Mouse (Mus musculus): ENCODE measurements around the gene Pabpn1. TPM values are rescaled to one million over a fixed set of nuclear protein-coding genes. Genes with fewer than 3 reads are reported as not detected.

Gene Pabpn1
- polyA plus RNA-seq (2012; rRNA removed) = 115 and 131 TPM in 2 replicates

GRCm38 (mm10) chr14:54892200-54892599 lies at the start of gene Pabpn1:
Gene Pabpn1 (plus strand): TSS chr14:54892500.

DNA sequence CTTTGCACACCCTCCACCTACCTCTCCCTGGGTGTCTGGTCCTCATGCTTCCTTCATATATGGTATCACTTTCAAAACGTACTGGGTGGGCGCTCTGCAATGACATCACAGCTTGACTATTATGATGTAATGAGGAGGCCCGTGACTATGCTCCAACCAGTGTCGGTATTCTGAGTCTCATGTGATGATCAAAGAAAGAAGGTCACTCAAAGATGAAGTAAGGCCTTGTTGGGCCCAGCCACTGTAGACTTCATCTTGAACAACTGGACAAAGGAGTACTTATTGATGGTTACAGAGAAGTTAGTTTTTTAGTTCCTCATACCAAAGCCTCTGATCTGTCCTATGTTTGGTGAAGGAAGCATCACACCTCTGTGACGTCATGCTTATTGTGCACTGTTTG lies 21.4 kb upstream of the Pabpn1 start, which contains the start of gene Homez:
Gene Homez (minus strand): TSS at position 101 of the 400 bp plus-strand sequence.

DNA sequence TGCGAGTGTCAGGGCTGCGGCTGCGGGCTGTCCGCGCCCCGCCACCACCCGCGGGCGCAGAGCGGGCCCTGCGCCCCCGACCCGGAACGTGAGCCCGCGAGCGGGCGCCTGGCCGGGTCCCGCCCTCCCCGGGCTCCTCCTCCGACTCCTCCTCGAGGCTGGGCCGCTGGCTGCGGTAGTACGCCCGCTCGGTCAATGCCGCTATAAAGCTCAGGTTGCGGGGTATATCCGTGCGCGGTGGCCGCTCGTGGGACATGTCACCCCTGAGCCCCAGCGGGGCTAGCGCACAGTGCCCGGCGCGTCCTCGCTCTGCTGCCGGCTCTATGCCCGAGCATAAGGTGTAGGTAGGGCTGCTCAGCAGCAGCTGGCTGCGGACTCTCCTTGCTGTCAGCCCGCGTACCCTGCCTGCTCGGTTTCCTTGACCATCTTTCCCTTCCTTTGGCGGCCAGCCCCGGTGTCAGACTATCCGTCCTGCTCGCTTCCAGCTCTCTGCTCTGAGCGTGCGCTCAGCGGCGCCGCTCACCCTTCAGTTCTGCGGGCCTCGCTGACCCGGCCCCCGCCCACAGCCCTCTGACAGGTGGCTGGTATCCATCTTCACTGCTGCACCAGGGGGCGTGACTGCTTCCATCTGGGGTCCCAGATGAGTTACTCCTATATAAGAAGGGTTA lies 15.1 kb upstream of the Pabpn1 start, which contains the start of gene Ppp1r3e:
Gene Ppp1r3e (minus strand): TSS at position 503 of the 668 bp plus-strand sequence.

DNA sequence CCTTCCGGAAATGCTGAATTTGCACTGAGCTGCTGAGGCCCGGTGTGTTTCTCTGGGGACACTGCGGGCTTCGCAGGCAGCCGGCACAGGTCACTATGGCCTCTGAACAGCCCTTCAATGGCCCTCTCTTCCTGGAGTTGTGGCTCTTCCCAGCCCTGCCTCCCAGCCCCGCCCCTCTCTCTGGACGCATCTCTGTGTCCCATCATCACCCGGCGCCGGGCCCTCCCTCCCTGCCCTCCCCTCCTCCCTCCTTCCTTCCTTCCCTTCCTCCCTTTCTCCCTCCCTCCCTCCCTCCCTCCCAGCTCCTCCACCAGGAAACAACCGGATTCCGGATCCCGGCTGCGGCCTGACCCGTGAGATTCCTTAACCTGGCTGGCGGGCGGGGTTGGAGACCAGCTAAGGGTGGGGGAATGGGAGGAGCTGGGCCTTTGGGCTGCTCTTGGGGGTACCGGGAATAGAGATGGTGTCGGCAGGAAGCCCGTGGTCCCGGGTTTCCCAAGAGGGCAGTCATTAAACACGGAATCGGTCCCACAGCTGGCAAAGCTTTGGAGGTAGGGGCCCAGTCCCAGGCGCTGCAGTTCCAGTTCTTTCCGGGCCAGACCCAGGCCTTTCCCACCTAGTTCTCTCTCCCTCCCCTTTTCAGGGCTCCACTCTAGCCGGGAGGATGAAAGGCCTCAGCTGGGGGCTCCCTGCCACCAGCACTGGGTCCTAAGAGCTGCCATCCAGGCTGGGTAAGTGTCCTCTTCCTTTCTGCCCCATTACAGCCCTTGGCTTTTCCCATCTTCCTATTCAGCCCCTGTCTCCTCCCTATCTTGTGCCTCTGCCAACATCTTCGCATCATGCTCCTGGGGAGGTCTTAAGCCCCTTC lies 8.9 kb upstream of the Pabpn1 start, which contains the start of the genes Bcl2l2 and Gm20521:
Gene Bcl2l2 (plus strand): TSS at position 224 of the 868 bp plus-strand sequence.
Gene Gm20521 (plus strand): TSS at position 288 of the 868 bp plus-strand sequence.

DNA sequence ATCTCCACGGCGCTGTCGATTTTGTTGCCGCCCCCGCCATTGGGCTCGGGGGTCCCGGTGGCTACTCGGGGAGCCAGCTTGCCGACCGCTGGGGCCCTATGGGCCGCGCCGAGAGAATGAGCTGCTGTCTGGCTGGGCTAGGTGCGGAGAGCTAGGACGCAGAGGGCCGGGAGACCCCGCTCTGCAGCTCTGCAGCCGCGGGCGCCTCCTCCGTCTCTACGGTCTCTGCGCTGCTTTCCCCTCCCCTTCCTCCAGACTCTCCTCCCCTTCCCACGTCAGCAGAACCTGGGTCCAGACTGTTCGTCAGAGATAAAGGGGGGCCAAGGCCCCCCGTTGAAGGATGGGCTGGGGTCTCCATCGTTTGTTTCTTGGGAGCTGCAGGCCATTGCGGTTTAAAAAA lies 20.6 kb downstream of the Pabpn1 start, which contains the start of gene Slc22a17:
Gene Slc22a17 (minus strand): TSS at position 247 of the 400 bp plus-strand sequence.

DNA sequence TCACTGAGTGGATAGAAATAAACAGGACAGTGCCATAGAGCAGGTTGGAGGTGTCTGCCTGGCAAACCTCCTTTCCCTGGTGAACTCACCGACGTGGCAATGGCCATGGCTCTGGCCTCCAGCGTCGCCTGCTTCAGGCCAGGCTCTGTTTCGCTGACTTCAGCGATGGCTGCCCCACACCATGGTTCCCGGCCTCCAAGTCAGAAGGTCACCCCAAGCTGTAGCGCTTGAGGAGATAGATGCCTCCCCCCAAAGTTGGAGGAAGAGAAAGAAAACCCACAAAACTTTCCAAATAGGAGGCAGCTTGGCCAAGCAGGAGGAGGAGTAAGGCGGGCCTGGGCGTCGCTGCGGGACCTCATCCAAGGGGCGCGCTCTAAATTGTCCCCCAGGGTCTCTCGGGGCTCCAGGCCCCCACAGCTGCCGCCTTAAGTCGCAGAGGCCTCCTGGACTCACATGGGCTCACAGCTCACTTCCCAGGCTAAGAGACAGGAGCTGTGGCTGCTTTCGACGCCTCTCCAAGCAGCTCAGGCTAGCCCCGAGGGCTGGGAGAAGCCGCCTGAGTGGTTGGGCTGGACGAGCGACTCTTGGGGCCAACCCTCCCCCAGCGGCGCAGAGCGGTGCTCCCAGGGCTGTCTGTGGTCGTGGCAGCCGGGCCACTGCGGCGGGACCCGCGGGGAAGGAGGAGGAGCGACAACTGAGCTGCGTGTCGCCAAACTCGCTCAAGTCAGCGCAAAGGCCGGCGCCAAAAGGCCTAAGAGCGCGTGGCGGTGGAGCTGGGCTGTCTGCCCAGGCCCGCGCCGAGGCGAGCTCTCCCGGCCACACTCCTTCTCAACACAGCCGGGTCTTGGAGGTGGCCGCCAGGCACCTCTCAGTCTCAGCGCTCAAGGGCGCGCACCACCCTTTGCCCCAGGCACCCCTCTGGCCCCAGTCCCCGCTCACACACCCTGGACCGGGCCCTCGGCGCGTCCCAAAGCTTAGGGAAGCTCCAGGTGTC lies 33.3 kb downstream of the Pabpn1 start, which contains the start of gene Efs:
Gene Efs (minus strand): TSS at position 778 of the 994 bp plus-strand sequence.

DNA sequence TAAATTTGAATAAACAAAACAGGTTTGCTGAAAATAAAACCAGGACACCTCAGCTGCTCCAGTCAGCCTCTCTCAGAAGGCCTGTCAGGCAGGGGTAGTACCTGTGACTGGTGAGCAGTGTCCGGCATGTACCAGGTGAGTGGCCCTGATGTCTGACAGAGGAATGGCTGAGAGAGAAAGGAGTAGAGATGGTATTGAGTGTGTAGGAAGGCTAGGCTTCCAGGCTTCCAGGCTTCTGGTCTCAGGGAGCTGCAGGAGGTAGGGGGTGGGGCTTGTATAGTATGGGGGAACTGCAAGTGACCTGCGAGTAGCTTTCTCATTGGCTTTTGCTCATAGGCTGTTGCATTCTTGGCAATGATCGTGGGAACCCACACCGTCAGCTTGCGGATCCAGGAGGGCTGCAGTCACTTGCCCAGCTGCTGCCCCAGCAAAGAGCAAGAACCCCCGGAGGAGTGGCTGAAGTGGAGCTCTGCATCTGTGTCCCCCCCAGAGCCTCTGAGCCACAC lies 40.4 kb downstream of the Pabpn1 start, which contains the start of gene Il25:
Gene Il25 (plus strand): TSS at position 51 of the 506 bp plus-strand sequence.

DNA sequence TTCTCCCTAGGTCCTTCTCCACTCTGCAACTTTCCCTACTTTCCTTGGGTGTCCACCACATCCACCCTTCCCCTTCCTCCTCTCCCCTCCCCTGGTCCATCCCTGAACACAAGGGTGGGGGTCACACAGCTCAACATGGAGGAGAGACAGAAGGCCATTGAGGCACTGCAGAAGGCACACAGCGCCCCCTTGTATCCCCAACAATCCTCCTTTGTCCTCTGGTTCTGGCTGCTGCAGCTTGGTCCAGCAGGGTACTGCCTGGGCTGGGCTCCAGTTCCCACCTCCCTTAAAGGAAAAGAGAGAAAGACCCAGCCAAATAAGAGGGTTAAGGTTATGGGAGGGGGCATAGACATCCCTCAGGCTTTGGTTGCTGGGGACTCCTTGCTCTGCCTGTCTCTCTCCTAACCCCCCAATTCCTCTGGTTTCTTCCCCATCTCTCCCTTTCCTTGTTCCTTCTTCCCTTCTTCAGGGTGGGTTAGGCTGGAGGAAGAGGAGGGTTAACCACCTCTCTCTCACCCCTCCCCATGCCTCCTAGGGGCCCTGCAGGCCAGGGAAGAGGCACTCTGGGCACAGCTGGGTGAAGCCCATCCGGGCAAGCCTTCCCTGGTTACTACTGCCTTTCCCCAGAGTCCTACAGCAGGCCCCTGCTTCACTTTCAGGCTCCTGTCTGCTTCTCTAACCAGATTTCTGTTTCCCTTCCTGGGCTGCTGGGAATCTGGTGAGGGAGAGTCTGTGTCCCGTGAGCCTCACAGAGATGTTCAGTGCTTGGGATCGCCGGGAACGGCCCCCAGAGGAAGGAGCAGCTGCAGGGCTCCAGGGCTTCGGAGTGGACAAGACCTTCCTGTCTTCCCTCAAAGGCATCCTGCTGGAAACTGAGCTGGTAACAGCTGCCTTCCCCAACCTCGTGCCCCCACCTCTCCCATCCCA lies 43.9 kb downstream of the Pabpn1 start, which contains the start of gene Cmtm5:
Gene Cmtm5 (plus strand): TSS at position 358 of the 927 bp plus-strand sequence.

Other genes with a start within 250 kb of the Pabpn1 start
- gene 1700123O20Rik, start 206.3 kb upstream of the Pabpn1 start, polyA plus RNA-seq (2012; rRNA removed) = 32.7 and 36.7 TPM in 2 replicates
- gene Acin1, start 205.6 kb upstream of the Pabpn1 start, polyA plus RNA-seq (2012; rRNA removed) = 71.1 and 71.7 TPM in 2 replicates
- gene Gm29776, start 193.7 kb upstream of the Pabpn1 start, polyA plus RNA-seq (2012; rRNA removed) = 0.05 TPM in 2 replicates
- 5.1 and 7.5 TPM in 2 replicates for gene Cebpe, start 180.3 kb upstream of the Pabpn1 start, polyA plus RNA-seq (2012; rRNA removed)
- gene Slc7a8, start 110.6 kb upstream of the Pabpn1 start, polyA plus RNA-seq (2012; rRNA removed) = 2.9 and 3.6 TPM in 2 replicates
- gene Rnf212b, start 78.4 kb upstream of the Pabpn1 start, polyA plus RNA-seq (2012; rRNA removed) = not detected in 2 replicates
- 1.1 and 1.2 TPM in 2 replicates for gene Homez, start 21.5 kb upstream of the Pabpn1 start, polyA plus RNA-seq (2012; rRNA removed)
- gene Ppp1r3e, start 14.9 kb upstream of the Pabpn1 start, polyA plus RNA-seq (2012; rRNA removed) = 2.6 and 3.0 TPM in 2 replicates
- gene Bcl2l2, start 9.1 kb upstream of the Pabpn1 start, polyA plus RNA-seq (2012; rRNA removed) = 4.9 and 5.8 TPM in 2 replicates
- gene Gm20521, start 9.1 kb upstream of the Pabpn1 start, polyA plus RNA-seq (2012; rRNA removed) = 0.09 and 0.10 TPM in 2 replicates
- gene Slc22a17, start 20.6 kb downstream of the Pabpn1 start, polyA plus RNA-seq (2012; rRNA removed) = 2.8 and 5.0 TPM in 2 replicates
- 0.25 and 0.83 TPM in 2 replicates for gene Efs, start 33.6 kb downstream of the Pabpn1 start, polyA plus RNA-seq (2012; rRNA removed)
- not detected in 2 replicates for gene Il25, start 40.2 kb downstream of the Pabpn1 start, polyA plus RNA-seq (2012; rRNA removed)
- gene Cmtm5, start 43.8 kb downstream of the Pabpn1 start, polyA plus RNA-seq (2012; rRNA removed) = 0.12 TPM in 1 of 2 replicates, not detected in the other
- gene Myh6, start 74.4 kb downstream of the Pabpn1 start, polyA plus RNA-seq (2012; rRNA removed) = 0.02 and 0.20 TPM in 2 replicates
- not detected in 2 replicates for gene Gm17428, start 84.4 kb downstream of the Pabpn1 start, polyA plus RNA-seq (2012; rRNA removed)
- gene Myh7, start 102.1 kb downstream of the Pabpn1 start, polyA plus RNA-seq (2012; rRNA removed) = 0.07 and 2.9 TPM in 2 replicates
- 32.0 and 34.0 TPM in 2 replicates for gene Ngdn, start 123.0 kb downstream of the Pabpn1 start, polyA plus RNA-seq (2012; rRNA removed)
- 0.19 and 0.28 TPM in 2 replicates for gene Zfhx2, start 199.8 kb downstream of the Pabpn1 start, polyA plus RNA-seq (2012; rRNA removed)
- gene Thtpa, start 202.3 kb downstream of the Pabpn1 start, polyA plus RNA-seq (2012; rRNA removed) = 1.9 and 2.4 TPM in 2 replicates
- gene Ap1g2, start 214.1 kb downstream of the Pabpn1 start, polyA plus RNA-seq (2012; rRNA removed) = 12.2 and 14.4 TPM in 2 replicates
- gene Jph4, start 224.4 kb downstream of the Pabpn1 start, polyA plus RNA-seq (2012; rRNA removed) = 0.02 and 0.05 TPM in 2 replicates

Measured in liver, embryonic 14 days (tissue).